Mouse (Mus musculus): ENCODE measurements around the gene Mettl7a2. TPM values are rescaled to one million over a fixed set of nuclear protein-coding genes. Genes with fewer than 3 reads are reported as not detected.

Mettl7a2 gene
- polyA plus RNA-seq, 1 experiment = not detected

DNA sequence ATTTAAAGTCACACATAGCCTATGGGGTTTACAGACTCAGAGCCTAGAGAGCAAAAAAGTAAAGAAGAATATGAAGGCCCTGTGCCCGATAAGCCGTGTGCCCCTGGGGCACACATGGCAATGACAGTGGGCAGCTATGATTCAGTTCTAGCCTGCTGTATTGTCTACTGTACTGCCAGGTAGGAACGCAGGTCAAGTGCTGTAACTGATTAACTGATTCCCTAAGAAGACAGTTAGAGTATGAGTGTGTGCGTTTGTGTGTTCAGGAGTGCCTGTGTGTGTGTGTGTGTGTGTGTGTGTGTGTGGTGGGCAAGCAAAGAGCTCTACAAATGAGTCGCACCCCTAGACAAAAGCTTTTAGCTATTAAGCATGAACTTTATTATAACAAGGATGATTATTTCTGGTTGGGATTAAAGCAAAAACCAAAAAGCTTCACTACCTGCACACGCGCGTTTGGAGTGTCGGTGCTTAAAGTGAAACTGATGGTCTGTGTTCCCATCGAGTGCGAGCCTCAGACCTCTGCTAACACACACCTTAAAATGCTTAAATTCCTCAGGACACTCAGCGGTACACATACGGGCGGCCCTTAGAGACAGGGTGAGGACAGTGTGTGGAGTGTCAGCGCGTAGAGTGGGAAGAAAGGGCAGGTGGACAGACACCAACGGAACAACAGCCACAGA lies 34.7 kb downstream of the Mettl7a2 start:
- H3K4me3 ChIP-seq (replicated peaks; ENCODE audit: control insufficient read depth, low read depth, low read length) = no peak overlapping the region
- H3K4me1 ChIP-seq (ENCODE audit: control insufficient read depth, insufficient read depth, low read length) = no peaks in the 10 kb centered on the region
- H3K27ac ChIP-seq (ENCODE audit: control insufficient read depth, insufficient read depth, low read depth, low read length, poor library complexity) = no peak overlapping the region
- 83% methylated on average over 17 of the region's 17 CpGs for WGBS
- TF ChIP-seq CTCF (IDR thresholded peaks at IDR 0.05; ENCODE audit: control insufficient read depth, insufficient read depth, low read length) (no peak), POLR2A (IDR thresholded peaks at IDR 0.05; ENCODE audit: borderline replicate concordance, control insufficient read depth, low read depth, low read length) (no peak)

DNA sequence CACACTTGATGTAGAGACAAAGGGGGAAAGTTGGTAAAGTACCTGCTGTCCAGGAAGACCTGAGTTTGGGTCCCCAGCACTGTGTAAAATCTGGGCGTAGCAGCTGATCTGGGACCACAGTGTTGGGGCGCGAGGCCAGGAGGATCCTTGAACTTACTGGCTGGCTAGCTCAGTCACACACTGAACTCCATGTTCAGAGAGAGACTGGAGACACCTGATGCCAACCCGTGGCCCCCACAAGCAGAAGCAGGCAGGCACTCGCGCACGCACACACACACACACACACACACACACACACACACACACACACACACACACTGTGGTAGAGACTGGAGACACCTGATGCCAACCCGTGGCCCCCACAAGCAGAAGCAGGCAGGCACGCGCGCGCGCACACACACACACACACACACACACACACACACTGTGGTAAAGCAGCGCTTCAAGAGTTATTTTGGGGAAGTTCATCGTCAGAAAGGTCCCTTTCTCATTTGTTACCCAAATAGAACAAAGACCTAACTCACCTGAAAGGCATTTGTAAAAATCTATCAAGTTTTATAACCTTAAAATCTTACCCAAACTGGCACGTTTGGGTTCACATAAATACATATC lies 35.3 kb downstream of the Mettl7a2 start:
- Histone ChIP-seq H3K4me3 (replicated peaks; ENCODE audit: control insufficient read depth, low read depth, low read length) (no peak overlapping the region), H3K27ac (ENCODE audit: control insufficient read depth, insufficient read depth, low read depth, low read length, poor library complexity) (no peak overlapping the region), H3K4me1 (ENCODE audit: control insufficient read depth, insufficient read depth, low read length) (no peaks in the 10 kb centered on the region)
- TF ChIP-seq POLR2A (IDR thresholded peaks at IDR 0.05; ENCODE audit: borderline replicate concordance, control insufficient read depth, low read depth, low read length) (no peak), CTCF (IDR thresholded peaks at IDR 0.05; ENCODE audit: control insufficient read depth, insufficient read depth, low read length) (no peak)
- WGBS = 18% methylated on average over 16 of the region's 16 CpGs

DNA sequence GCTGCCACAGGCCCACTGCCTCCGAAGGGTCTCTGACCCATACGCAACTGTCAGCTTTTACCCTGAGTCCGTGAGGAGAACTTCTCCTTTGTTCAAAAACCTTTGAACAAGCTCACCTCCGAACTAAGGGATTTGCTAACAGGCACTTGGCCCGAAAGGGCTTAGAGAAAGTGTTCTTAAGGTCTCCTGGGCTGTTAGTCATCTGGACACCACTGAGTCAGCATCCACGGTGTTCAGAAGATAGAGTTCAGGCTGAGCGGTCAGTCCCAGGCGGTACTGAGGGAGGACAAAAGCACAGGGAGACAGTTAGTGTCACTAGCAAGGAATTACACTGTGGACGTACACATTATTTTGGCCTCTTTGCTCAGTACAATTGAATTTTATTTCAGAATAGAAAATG lies 35.9 kb downstream of the Mettl7a2 start:
- 78% methylated on average over 9 of the region's 9 CpGs for WGBS
- TF ChIP-seq CTCF (IDR thresholded peaks at IDR 0.05; ENCODE audit: control insufficient read depth, insufficient read depth, low read length) (no peak), POLR2A (IDR thresholded peaks at IDR 0.05; ENCODE audit: borderline replicate concordance, control insufficient read depth, low read depth, low read length) (no peak)
- H3K27ac ChIP-seq (ENCODE audit: control insufficient read depth, insufficient read depth, low read depth, low read length, poor library complexity) = no peak overlapping the region
- H3K4me3 ChIP-seq (replicated peaks; ENCODE audit: control insufficient read depth, low read depth, low read length) = no peak overlapping the region
- no peaks in the 10 kb centered on the region for H3K4me1 ChIP-seq (ENCODE audit: control insufficient read depth, insufficient read depth, low read length)

DNA sequence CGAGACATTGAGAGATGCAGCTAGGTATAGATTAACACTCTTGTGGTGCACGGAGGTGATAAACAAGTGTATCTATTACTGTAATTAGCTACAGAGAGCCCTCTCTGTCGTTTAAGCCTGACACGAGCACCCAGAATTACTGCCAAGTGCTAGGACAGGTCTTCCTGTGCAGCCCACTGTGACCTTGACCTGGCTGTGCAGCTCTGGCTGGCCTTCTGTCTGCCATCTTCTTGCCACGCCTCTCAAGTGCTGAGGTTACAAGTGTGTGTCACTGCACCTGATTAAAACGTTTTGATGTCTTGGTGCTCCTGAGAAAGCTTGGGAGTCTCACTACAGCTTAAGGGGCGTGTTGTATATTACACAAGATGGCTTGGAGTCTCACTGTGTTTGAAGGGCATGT lies 38.1 kb downstream of the Mettl7a2 start:
- H3K4me3 ChIP-seq (replicated peaks; ENCODE audit: control insufficient read depth, low read depth, low read length) = no peak overlapping the region
- no peaks in the 10 kb centered on the region for H3K4me1 ChIP-seq (ENCODE audit: control insufficient read depth, insufficient read depth, low read length)
- TF ChIP-seq POLR2A (IDR thresholded peaks at IDR 0.05; ENCODE audit: borderline replicate concordance, control insufficient read depth, low read depth, low read length) = no peak
- no peak for TF ChIP-seq CTCF (IDR thresholded peaks at IDR 0.05; ENCODE audit: control insufficient read depth, insufficient read depth, low read length)
- H3K27ac ChIP-seq (ENCODE audit: control insufficient read depth, insufficient read depth, low read depth, low read length, poor library complexity) = no peak overlapping the region
- 56% methylated on average over 7 of the region's 7 CpGs for WGBS

DNA sequence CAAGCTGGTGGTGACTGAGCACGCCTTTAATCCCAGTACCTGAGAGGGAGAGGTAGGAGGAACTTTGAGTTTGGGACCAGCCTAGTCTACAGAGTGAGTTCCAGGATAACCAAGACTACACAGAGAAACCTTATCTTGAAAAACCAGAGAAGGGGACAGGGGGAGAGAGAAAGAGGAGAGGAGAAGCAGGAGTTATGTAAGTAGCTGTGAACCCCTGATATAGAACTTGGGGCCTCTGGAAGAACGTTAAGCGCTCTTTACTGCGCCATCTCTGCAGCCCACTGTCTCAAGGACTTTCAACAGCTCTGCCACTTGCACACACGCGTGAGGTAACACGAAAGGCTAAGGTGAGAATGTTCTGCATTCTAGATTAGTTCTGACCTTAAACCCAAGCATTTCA lies 38.6 kb downstream of the Mettl7a2 start:
- Histone ChIP-seq H3K4me1 (ENCODE audit: control insufficient read depth, insufficient read depth, low read length) (no peaks in the 10 kb centered on the region), H3K27ac (ENCODE audit: control insufficient read depth, insufficient read depth, low read depth, low read length, poor library complexity) (no peak overlapping the region), H3K4me3 (replicated peaks; ENCODE audit: control insufficient read depth, low read depth, low read length) (no peak overlapping the region)
- TF ChIP-seq CTCF (IDR thresholded peaks at IDR 0.05; ENCODE audit: control insufficient read depth, insufficient read depth, low read length) = no peak
- no peak for TF ChIP-seq POLR2A (IDR thresholded peaks at IDR 0.05; ENCODE audit: borderline replicate concordance, control insufficient read depth, low read depth, low read length)
- 58% methylated on average over 7 of the region's 7 CpGs for WGBS

DNA sequence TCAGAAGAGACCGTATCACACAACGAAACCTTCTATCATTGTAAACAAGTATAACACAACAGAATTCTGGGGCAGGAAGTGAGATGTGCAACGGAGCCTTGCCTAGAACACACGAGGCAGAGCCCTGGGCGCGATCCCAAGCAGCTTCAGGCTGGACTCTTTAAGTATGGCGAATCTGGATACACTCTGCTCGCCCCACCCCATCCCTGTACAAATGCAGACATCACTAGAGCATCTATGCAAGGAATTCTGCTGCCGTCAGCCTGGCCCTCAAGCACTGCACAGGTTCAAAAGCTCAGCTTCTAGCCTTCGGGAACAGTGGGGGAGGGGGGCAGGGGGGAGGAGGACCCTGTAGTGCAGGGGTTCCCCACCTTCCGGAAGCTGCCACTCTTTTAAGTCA lies 40.0 kb downstream of the Mettl7a2 start:
- Histone ChIP-seq H3K4me1 (ENCODE audit: control insufficient read depth, insufficient read depth, low read length) (no peaks in the 10 kb centered on the region), H3K27ac (ENCODE audit: control insufficient read depth, insufficient read depth, low read depth, low read length, poor library complexity) (no peak overlapping the region), H3K4me3 (replicated peaks; ENCODE audit: control insufficient read depth, low read depth, low read length) (no peak overlapping the region)
- 91% methylated on average over 11 of the region's 11 CpGs for WGBS
- TF ChIP-seq CTCF (IDR thresholded peaks at IDR 0.05; ENCODE audit: control insufficient read depth, insufficient read depth, low read length) (no peak), POLR2A (IDR thresholded peaks at IDR 0.05; ENCODE audit: borderline replicate concordance, control insufficient read depth, low read depth, low read length) (no peak)

DNA sequence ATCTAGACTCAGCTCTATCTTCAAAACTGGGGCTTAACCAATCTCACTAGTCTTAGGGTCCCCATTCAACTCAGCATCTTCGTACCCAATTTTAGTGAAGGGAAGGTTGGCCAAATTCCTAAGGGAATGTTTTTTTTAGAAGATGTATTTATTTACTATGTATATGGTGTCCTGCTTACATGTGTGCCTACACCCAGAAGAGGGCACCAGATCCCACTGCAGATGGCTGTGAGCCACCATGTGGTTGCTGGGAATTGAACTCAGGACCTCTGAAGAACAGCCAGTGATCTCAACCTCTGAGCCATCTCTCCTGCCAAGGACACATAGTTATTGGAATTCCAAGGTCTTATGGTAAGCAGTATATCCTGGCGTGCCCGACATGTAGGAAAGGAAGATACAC lies 42.6 kb downstream of the Mettl7a2 start:
- Histone ChIP-seq H3K4me3 (replicated peaks; ENCODE audit: control insufficient read depth, low read depth, low read length) (no peak overlapping the region), H3K27ac (ENCODE audit: control insufficient read depth, insufficient read depth, low read depth, low read length, poor library complexity) (no peak overlapping the region), H3K4me1 (ENCODE audit: control insufficient read depth, insufficient read depth, low read length) (no peaks in the 10 kb centered on the region)
- TF ChIP-seq CTCF (IDR thresholded peaks at IDR 0.05; ENCODE audit: control insufficient read depth, insufficient read depth, low read length) = no peak
- no peak for TF ChIP-seq POLR2A (IDR thresholded peaks at IDR 0.05; ENCODE audit: borderline replicate concordance, control insufficient read depth, low read depth, low read length)
- WGBS = 92% methylated on average over 3 of the region's 3 CpGs

DNA sequence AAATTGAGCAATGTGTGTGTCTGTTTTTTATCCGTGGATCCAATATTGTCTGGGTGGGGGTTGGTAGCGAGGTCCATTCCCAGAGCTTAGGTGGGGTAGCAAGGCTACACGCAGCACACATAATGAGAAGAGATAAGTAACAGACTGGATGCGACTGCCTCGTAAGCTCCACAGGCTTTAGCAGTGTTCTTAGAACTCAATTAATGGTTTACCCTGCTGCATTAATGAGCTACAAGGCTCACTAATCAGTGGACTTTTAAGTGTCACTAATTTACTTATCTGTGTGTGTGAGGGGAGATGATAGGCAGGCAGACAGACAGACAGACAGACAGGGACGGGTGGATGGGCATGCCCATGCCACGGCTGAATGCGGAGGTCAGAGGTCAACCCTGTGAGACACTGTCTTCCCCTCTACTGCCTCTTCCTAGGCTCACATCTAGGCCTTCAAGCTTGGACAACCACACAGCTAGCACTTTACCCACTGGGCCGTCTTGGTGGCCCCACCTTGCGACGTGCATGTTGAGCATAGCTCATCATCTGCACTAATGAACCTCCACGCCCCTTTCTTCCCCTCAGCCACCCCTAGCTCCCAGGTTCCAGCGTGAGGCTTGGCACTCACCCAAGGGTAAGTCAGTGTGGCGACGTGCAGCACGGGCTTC lies 47.7 kb downstream of the Mettl7a2 start:
- no peak overlapping the region for H3K4me3 ChIP-seq (replicated peaks; ENCODE audit: control insufficient read depth, low read depth, low read length)
- TF ChIP-seq CTCF (IDR thresholded peaks at IDR 0.05; ENCODE audit: control insufficient read depth, insufficient read depth, low read length) = no peak
- no peak for TF ChIP-seq POLR2A (IDR thresholded peaks at IDR 0.05; ENCODE audit: borderline replicate concordance, control insufficient read depth, low read depth, low read length)
- no peak overlapping the region for H3K27ac ChIP-seq (ENCODE audit: control insufficient read depth, insufficient read depth, low read depth, low read length, poor library complexity)
- 82% methylated on average over 16 of the region's 16 CpGs for WGBS
- no peaks in the 10 kb centered on the region for H3K4me1 ChIP-seq (ENCODE audit: control insufficient read depth, insufficient read depth, low read length)
